Mouse (Mus musculus) CD4-positive naive resting alpha-beta T cell, adult 76 days (primary cell): ENCODE data around the gene Lypd1. TPM values are rescaled to one million over a fixed set of nuclear protein-coding genes. Genes with fewer than 3 reads are reported as not detected.

Source experiments
- total RNA-seq: library from RNA; stranded (reverse); gene quantifications from one replicate; pipeline ENCODE4 v1.2.4, GENCODE M21; 2023

The Lypd1 gene
- total RNA-seq: not detected

DNA sequence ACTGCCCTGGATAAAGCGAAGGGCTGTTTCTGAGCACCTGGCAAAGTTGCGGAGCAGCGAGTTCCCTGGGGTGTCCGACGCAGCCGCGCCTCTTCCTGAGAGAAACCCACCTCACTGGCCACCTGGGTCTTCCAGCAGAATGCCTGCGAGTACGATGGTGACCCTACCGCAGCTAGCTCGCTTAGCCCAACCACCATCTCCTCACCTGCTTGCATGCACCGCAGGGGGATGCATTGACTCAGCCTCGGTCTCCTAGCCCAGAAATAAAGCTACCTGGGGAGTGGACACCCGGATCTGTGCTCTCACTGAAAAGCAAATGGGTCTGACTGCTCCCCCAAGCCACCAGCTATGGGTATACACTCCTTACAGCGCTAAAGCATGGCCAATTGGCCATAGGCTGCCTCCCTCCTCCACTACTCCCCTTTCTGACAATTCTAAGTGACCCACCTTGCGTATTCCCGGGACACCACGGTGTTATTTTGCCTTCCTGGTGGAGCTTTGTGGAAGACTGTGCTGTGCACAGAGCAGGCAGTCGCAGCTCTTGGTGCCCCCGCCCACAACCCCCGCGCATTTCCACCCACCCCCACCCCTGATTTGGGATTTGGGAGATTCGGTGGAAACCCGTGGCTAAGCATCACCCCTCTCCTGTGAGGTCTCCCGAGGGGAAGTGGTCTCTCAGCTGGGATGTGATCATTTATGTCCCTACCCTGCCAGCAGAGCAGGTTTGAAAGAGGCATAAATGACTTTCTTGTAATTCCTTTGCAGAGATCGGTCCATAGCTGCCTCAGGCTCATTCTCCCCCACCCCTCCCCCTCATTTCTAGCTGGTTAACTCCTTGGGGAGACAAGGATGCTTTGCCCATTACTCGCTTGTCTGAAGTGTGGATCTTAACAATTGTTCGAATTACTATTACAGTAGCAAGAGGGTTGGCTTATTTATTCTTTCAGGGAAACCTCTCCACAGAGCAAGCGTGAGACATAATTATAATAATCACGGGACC lies at the start of gene Lypd1:
TSS of gene Lypd1 (minus strand) at position 501 of the 1,000 bp plus-strand sequence.

Other genes with a start within 250 kb of the Lypd1 start
- not detected for gene Gpr39, start 236.1 kb downstream of the Lypd1 start, total RNA-seq